Mouse (Mus musculus) forebrain, embryonic 15.5 days (tissue): ENCODE measurements around the gene Fam151a. TPM values are rescaled to one million over a fixed set of nuclear protein-coding genes. Genes with fewer than 3 reads are reported as not detected.
A peak's percentile ranks its signal among the peaks of the same experiment; 100 is the strongest.
"Not testable (repeated sequence)": the region's sequence is repeated elsewhere in the genome, so short reads cannot be mapped to it uniquely, and the experiment has no call there.

ENCODE experiments used
- ATAC-seq: fragments of 200-750 bp; cut with Nextera tagmentation; replicated peaks from 2 replicates; pipeline ENCODE4 v1.8.0; 2017; ENCODE audit warnings: mild to moderate bottlenecking, moderate TSS enrichment, moderate library complexity
- H3K27ac ChIP-seq: fragments of 300-500 bp; sonication (generic); replicated peaks from 2 replicates; pipeline ENCODE4 v1.5.1; 2015; ENCODE audit warnings: mild to moderate bottlenecking, inconsistent platforms
- H3K27me3 ChIP-seq: fragments of 300-500 bp; sonication (generic); 2 replicates; pipeline ENCODE4 v1.6.1; 2015; ENCODE audit warnings: inconsistent platforms
- H3K36me3 ChIP-seq: fragments of 300-500 bp; sonication (generic); 2 replicates; pipeline ENCODE4 v1.6.1; 2015; ENCODE audit warnings: mild to moderate bottlenecking, inconsistent platforms
- H3K4me1 ChIP-seq: fragments of 300-500 bp; sonication (generic); 2 replicates; pipeline ENCODE4 v1.6.1; 2015; ENCODE audit warnings: inconsistent platforms
- H3K4me2 ChIP-seq: fragments of 300-500 bp; sonication (generic); replicated peaks from 2 replicates; pipeline ENCODE4 v1.6.1; 2015; ENCODE audit warnings: mild to moderate bottlenecking, inconsistent platforms
- H3K4me3 ChIP-seq: fragments of 300-500 bp; sonication (generic); 2 replicates; pipeline ENCODE4 v1.5.1; 2015; ENCODE audit warnings: mild to moderate bottlenecking, inconsistent platforms
- H3K9ac ChIP-seq: fragments of 300-500 bp; sonication (generic); replicated peaks from 2 replicates; pipeline ENCODE4 v1.6.1; 2015; ENCODE audit warnings: mild to moderate bottlenecking, inconsistent platforms
- H3K9me3 ChIP-seq: fragments of 300-500 bp; sonication (generic); 2 replicates; pipeline ENCODE4 v1.6.1; 2016; ENCODE audit warnings: inconsistent platforms
- WGBS: fragments of 180-500 bp; shearing (Covaris S2); methylation state at CpG from one replicate; pipeline ENCODE4 v1.1.7; 2015; ENCODE audit warnings: mixed read lengths; 5-methylcytosine and 5-hydroxymethylcytosine counted together
- polyA plus RNA-seq: library from polyadenylated mRNA; unstranded; fragments of >200 nt; fragmentation: Nextera tagmentation; extraction: Ambion mirVana; gene quantifications from 2 replicates; pipeline ENCODE4 v1.2.1, GENCODE M21; 2015

The Fam151a gene
- polyA plus RNA-seq, 1 experiment from 2014 or later, result not detected

- 79% methylated on average over 7 of the region's 7 CpGs for WGBS
These were observed 2.9 kb upstream of the Fam151a start, which contains the start of gene Mroh7 for GRCm38 (mm10) chr4:106730814-106731213. TSS of gene Mroh7 (minus strand) at chr4:106730925.

DNA sequence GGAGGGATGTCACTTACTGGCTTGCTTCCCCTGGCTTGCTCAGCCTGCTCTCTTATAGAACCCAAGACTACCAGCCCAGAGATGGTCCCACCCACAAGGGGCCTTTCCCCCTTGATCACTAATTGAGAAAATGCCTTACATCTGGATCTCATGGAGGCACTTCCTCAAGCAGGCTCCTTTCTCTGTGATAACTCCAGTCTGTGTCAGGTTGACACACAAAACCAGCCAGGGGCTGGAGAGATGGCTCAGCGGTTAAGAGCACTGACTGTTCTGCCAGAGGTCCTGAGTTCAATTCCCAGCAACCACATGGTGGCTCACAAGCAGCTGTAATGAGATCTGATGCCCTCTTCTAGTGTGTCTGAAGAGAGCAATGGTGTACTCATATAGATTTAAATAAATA is 3.2 kb downstream of the Fam151a start:
- not testable (repeated sequence) for H3K4me3 ChIP-seq, H3K36me3 ChIP-seq, H3K4me2 ChIP-seq, ATAC-seq, H3K9ac ChIP-seq, H3K9me3 ChIP-seq, H3K4me1 ChIP-seq, H3K27me3 ChIP-seq, H3K27ac ChIP-seq
- WGBS, result 93% methylated on average over 1 of the region's 1 CpGs

More at GRCm38 (mm10) chr4:106730814-106731213, 2.9 kb upstream of the Fam151a start, which contains the start of gene Mroh7:
- Histone ChIP-seq H3K36me3 (no peaks in the 10 kb centered on the region), H3K4me2 (no peak within 1 kb of the TSS), H3K27me3 (no peaks in the 10 kb centered on the region), H3K4me3 (no peak within 1 kb of the TSS), H3K9me3 (no peaks in the 10 kb centered on the region), H3K27ac (no peak within 1 kb of the TSS), H3K9ac (no peak within 1 kb of the TSS), H3K4me1 (no peaks in the 10 kb centered on the region)
- no peak for ATAC-seq

DNA sequence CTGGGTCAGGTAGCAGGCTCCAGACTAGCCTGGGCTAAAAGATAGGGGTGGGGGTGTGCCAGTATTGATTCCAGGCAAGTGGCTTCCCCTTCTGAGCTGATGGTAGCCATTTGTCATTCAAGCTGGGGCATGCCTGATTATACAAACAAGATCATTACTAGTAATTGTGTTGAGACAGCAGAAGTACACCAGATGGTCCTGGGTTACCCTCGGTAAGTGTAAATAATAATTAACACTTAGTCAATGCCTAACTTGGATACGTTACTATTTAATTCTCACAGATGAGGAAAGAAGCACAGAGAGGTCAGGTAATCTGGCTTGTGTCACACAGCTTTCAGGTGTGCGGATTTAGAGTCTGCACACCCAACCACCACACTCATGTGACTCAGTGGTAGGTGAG is 4.2 kb downstream of the Fam151a start:
- Histone ChIP-seq H3K4me2 (no peak overlapping the region), H3K36me3 (no peaks in the 10 kb centered on the region), H3K4me1 (no peaks in the 10 kb centered on the region), H3K9me3 (no peaks in the 10 kb centered on the region), H3K27ac (no peak overlapping the region), H3K9ac (no peak overlapping the region), H3K27me3 (no peaks in the 10 kb centered on the region), H3K4me3 (no peak overlapping the region)
- ATAC-seq, result no peak; the same call in 1 of the 2 replicates
- WGBS, result 55% methylated on average over 3 of the region's 3 CpGs

- H3K9me3 ChIP-seq, result no peaks in the 10 kb centered on the region
- WGBS, result 85% methylated on average over 7 of the region's 7 CpGs
- no peak overlapping the region for H3K4me2 ChIP-seq
These were observed 12.2 kb downstream of the Fam151a start for GRCm38 (mm10) chr4:106745862-106746261.

DNA sequence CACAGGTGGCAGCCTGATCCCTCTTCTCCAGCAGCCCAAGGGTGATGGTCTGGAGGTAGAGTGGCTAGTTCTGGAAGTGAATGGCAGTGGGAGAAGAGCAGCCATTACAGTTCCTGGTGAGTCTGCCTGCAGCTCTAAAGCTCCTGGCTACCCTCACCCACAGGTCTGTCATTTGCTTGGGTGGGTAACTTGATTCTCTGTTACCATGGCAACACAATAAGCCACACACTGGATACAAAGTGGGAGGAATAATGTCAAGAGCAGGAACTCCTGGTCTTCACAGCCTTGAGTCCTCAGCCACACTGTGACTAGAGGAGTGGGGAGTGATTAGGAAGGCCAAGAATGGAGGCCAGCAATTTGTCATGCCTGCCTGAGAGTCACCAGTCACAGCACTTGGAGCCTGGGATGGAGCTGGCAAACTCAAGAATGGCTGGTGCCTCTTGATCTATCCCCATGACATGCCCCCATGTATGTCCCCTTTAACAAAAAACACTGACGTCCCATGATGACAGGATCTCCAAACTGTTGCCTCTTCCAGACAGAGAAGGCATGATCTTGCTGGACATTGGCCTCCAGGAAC is 13.4 kb downstream of the Fam151a start:
- 81% methylated on average over 1 of the region's 1 CpGs for WGBS
- Histone ChIP-seq H3K4me3 (no peak overlapping the region), H3K9me3 (no peaks in the 10 kb centered on the region), H3K27ac (no peak overlapping the region), H3K9ac (no peak overlapping the region), H3K27me3 (no peaks in the 10 kb centered on the region), H3K4me1 (peaks cover 13% of the 10 kb centered on the region), H3K36me3 (no peaks in the 10 kb centered on the region), H3K4me2 (no peak overlapping the region)
- no peak for ATAC-seq

More at GRCm38 (mm10) chr4:106745862-106746261, 12.2 kb downstream of the Fam151a start:
- H3K9ac ChIP-seq, result no peak overlapping the region
- H3K4me1 ChIP-seq, result peaks cover 13% of the 10 kb centered on the region
- ATAC-seq, result no peak
- no peaks in the 10 kb centered on the region for H3K27me3 ChIP-seq
- H3K27ac ChIP-seq, result no peak overlapping the region
- no peak overlapping the region for H3K4me3 ChIP-seq
- no peaks in the 10 kb centered on the region for H3K36me3 ChIP-seq

GRCm38 (mm10) chr4:106749699-106750098 is 16.0 kb downstream of the Fam151a start:
- ATAC-seq, result peak; percentile 84
- no peaks in the 10 kb centered on the region for H3K36me3 ChIP-seq
- peak overlapping the region; percentile 27 for H3K4me3 ChIP-seq
- H3K4me2 ChIP-seq, result peak overlapping the region; percentile 43
- H3K9ac ChIP-seq, result peak overlapping the region; percentile 40
- H3K9me3 ChIP-seq, result no peaks in the 10 kb centered on the region
- 0 out of 2 replicates have a peak overlapping the region, but pooled peaks have one; percentile 8 for H3K27ac ChIP-seq
- WGBS, result under 1% methylated on average over 7 of the region's 7 CpGs
- H3K27me3 ChIP-seq, result no peaks in the 10 kb centered on the region
- H3K4me1 ChIP-seq, result peaks cover 13% of the 10 kb centered on the region

DNA sequence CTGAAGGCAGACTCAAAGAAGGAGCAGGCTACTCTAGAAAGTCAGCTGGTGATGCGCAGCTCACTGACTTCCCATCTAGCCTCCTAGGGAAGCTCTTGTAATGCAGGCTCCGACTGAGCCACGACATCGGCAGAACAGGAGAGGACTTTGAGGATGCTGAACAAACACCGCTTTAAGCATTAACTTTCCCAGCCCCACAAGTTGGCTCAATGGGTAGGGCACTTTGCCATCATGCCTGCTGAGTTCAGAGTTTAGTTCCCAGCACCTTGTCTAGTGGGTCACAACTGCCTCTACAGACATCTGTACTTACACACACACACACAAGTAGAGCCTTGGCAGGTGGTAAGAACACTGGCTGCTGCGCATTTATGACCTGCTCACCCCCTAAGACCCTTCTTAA is 18.0 kb downstream of the Fam151a start:
- Histone ChIP-seq H3K9ac (no peak overlapping the region), H3K36me3 (no peaks in the 10 kb centered on the region), H3K27me3 (no peaks in the 10 kb centered on the region), H3K4me2 (no peak overlapping the region), H3K9me3 (no peaks in the 10 kb centered on the region), H3K4me1 (peaks cover 13% of the 10 kb centered on the region), H3K27ac (no peak overlapping the region), H3K4me3 (no peak overlapping the region)
- no peak for ATAC-seq
- 90% methylated on average over 6 of the region's 6 CpGs for WGBS

DNA sequence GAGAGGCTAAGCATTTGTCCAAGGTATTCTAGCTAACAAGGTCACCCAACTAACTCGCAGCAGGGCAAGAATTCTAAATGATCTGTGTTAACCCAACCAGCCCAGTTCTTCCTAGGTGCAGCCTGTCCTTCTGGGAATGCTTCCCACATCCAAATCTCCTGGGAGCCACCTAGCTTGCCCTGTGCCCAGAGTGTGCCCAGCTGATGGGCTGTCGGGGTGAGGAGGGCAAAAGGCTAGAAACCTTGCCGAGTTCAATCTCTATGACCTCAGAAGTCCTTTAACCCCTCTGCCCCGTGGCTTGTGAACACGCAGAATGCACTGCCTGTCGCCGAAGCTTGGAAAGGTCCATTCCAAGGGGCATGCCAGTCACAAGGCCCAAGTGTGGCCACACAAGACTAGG is 30.5 kb downstream of the Fam151a start:
- H3K36me3 ChIP-seq, result no peaks in the 10 kb centered on the region
- no peak overlapping the region for H3K4me2 ChIP-seq
- WGBS, result 72% methylated on average over 7 of the region's 7 CpGs
- ATAC-seq, result no peak
- no peak overlapping the region for H3K27ac ChIP-seq
- no peaks in the 10 kb centered on the region for H3K27me3 ChIP-seq
- H3K4me1 ChIP-seq, result no peaks in the 10 kb centered on the region
- no peak overlapping the region for H3K4me3 ChIP-seq
- H3K9me3 ChIP-seq, result no peaks in the 10 kb centered on the region
- H3K9ac ChIP-seq, result no peak overlapping the region

DNA sequence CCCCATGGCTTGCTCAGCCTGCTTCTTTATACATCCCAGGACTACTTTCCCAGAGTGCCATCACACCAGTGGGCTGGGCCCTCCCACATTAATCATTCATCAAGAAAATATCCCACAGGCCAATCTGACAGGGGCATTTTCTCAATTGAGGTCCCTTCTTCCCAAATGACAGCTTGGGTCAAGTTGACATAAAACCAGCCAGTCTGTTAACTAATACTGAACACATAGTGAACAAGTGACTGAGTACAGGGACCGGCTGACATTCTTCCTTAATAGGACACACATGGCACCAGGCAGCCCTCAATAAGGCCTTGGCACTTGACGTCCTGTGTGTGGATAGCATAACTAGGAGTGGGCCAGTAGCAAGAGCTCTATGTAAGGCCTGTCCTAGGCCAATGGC is 35.6 kb downstream of the Fam151a start:
- no peak for ATAC-seq
- Histone ChIP-seq H3K36me3 (no peaks in the 10 kb centered on the region), H3K9ac (no peak overlapping the region), H3K4me2 (no peak overlapping the region), H3K4me3 (no peak overlapping the region), H3K27me3 (no peaks in the 10 kb centered on the region), H3K4me1 (no peaks in the 10 kb centered on the region), H3K27ac (no peak overlapping the region), H3K9me3 (no peaks in the 10 kb centered on the region)
- WGBS, result 72% methylated on average over 2 of the region's 2 CpGs

DNA sequence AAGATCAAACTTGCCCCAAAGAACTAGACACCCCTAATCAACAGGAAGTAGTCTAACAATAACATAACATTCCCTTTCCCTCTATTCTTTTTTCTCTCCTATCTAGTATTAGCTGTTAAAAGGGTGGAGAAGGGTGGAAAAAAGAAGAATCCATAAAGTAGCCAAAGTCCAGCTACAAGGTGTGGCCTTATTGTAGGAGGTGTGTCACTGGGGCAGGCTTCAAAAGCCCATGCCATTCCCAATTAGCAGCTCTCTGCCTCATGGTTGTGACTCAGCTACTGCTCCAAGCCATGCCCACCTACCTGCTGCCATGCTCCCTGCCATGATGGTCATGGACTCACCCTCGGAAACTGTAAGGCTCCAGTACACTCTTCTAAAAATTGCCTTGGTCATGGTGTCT is 38.9 kb downstream of the Fam151a start:
- WGBS, result 100% methylated on average over 1 of the region's 1 CpGs
- Histone ChIP-seq H3K4me3 (no peak overlapping the region), H3K9ac (no peak overlapping the region)

DNA sequence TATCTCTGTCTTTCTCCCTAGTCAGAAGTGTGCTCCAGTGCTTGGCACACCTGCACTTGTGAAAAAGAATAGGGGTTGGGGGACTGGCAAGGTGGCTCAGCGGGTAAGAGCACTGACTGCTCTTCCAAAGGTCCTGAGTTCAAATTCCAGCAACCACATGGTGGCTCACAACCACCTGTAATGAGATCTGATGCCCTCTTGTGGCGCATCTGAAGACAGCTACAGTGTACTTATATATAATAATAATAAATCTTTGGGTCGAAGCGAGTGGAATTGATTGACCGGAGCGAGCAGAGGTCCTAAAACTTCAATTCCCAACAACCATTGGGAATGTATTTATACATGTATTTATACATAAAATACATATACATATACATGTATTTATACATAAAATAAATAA is 42.1 kb downstream of the Fam151a start:
- H3K9me3 ChIP-seq, H3K27me3 ChIP-seq, H3K4me2 ChIP-seq, H3K4me3 ChIP-seq, H3K36me3 ChIP-seq, H3K27ac ChIP-seq, H3K9ac ChIP-seq, ATAC-seq: not testable (repeated sequence)
- peaks cover 41% of the 10 kb centered on the region for H3K4me1 ChIP-seq
- WGBS, result 90% methylated on average over 6 of the region's 6 CpGs

More for the DNA sequence above, 38.9 kb downstream of the Fam151a start:
- Histone ChIP-seq H3K4me2 (no peak overlapping the region), H3K9me3 (no peaks in the 10 kb centered on the region), H3K27ac (no peak overlapping the region), H3K36me3 (no peaks in the 10 kb centered on the region), H3K27me3 (no peaks in the 10 kb centered on the region), H3K4me1 (peaks cover 13% of the 10 kb centered on the region)
- ATAC-seq, result no peak

DNA sequence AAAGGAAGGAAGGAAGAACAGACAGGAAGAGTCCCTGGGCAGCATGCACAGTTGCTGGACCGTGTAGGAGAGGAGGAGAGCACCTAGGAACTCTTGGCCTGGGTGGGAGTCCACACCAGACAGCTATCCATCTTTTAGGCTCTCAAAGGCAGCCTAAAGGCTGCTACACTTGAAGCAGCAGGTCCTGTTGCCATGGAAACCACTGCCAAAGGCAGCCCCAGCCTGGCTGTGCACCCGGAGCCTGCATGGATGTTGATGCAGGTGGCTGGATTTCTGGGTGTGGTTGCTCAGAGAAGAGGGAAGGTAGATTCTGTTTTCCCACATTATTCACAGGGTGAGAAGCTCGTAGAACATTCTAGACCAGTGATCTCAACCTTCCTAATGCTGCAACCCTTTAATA is 43.3 kb downstream of the Fam151a start:
- 31% methylated on average over 3 of the region's 3 CpGs for WGBS
- Histone ChIP-seq H3K4me2 (no peak overlapping the region), H3K4me3 (no peak overlapping the region), H3K9ac (no peak overlapping the region), H3K4me1 (peaks cover 42% of the 10 kb centered on the region), H3K9me3 (no peaks in the 10 kb centered on the region), H3K27me3 (no peaks in the 10 kb centered on the region), H3K36me3 (no peaks in the 10 kb centered on the region), H3K27ac (peak overlapping the region; percentile 61)
- ATAC-seq, result peak; percentile 62
